Mouse (Mus musculus) C2C12 (cell line): ENCODE data around the gene Bloc1s1. TPM values are rescaled to one million over a fixed set of nuclear protein-coding genes. Genes with fewer than 3 reads are reported as not detected.

Experiments used
- H3K27me3 ChIP-seq: one replicate; pipeline ENCODE4 v1.6.1; 2011; ENCODE audit not compliant: control insufficient read depth, insufficient read depth, insufficient read length
- H3K36me3 ChIP-seq: one replicate; pipeline ENCODE4 v1.6.1; 2011; ENCODE audit not compliant: control insufficient read depth, insufficient read depth
- H3K4me3 ChIP-seq: one replicate; pipeline ENCODE4 v1.5.1; 2011; ENCODE audit warnings: mild to moderate bottlenecking, control low read depth; ENCODE audit not compliant: poor library complexity, insufficient read depth, severe bottlenecking
- H3K79me2 ChIP-seq: one replicate; pipeline ENCODE4 v1.6.1; 2011; ENCODE audit not compliant: control insufficient read depth, insufficient read depth
- H3K79me3 ChIP-seq: one replicate; pipeline ENCODE4 v1.6.1; 2011; ENCODE audit warnings: low read depth, control low read depth
- H3ac ChIP-seq: one replicate; pipeline ENCODE3; 2011; ENCODE audit warnings: low read depth; ENCODE audit not compliant: control insufficient read depth, insufficient read length
- CEBPB ChIP-seq: IDR thresholded peaks from one replicate; pipeline ENCODE4 v1.6.1; 2011; ENCODE audit warnings: low read depth, mild to moderate bottlenecking, control low read depth, moderate library complexity
- CTCF ChIP-seq: IDR thresholded peaks from one replicate; pipeline ENCODE4 v1.5.1; 2011; ENCODE audit not compliant: control insufficient read depth, insufficient read depth, insufficient read length
- FOSL1 ChIP-seq: IDR thresholded peaks from one replicate; pipeline ENCODE4 v1.8.0; 2011; ENCODE audit warnings: mild to moderate bottlenecking, low read length; ENCODE audit not compliant: poor library complexity, insufficient read depth, severe bottlenecking
- MAX ChIP-seq: IDR thresholded peaks from one replicate; pipeline ENCODE4 v1.6.1; 2011; ENCODE audit warnings: mild to moderate bottlenecking, control low read depth
- MYOD1 ChIP-seq: IDR thresholded peaks from one replicate; pipeline ENCODE4 v1.6.1; 2011; ENCODE audit warnings: low read depth; ENCODE audit not compliant: control insufficient read depth, insufficient read length
- MYOG ChIP-seq: IDR thresholded peaks from one replicate; pipeline ENCODE4 v1.6.1; 2011; ENCODE audit not compliant: control insufficient read depth, insufficient read length; ENCODE audit errors: extremely low read depth
- USF1 ChIP-seq: IDR thresholded peaks from one replicate; pipeline ENCODE4 v1.6.1; 2011; ENCODE audit warnings: low read depth, mild to moderate bottlenecking, control low read depth, moderate library complexity
- polyA plus RNA-seq: library from polyadenylated mRNA; unstranded; fragments of >200 nt; fragmentation: generic; extraction: Trizol; gene quantifications from one replicate; pipeline ENCODE4 v1.2.1, GENCODE M21; 2012; ENCODE audit warnings: missing spikeins

Gene Bloc1s1
- polyA plus RNA-seq, 1 experiment: 204 TPM

GRCm38 (mm10) chr10:128929638-128930378 is 6.0 kb upstream of the Bloc1s1 start:
- H3K79me2 ChIP-seq: peaks cover 13% of the 10 kb centered on the region
- no peak overlapping the region for H3ac ChIP-seq
- TF ChIP-seq CEBPB (no peak), FOSL1 (no peak), MYOD1 (no peak), MAX (no peak), MYOG (no peak), USF1 (no peak), CTCF (no peak)
- H3K36me3 ChIP-seq: no peaks in the 10 kb centered on the region
- peaks cover 7% of the 10 kb centered on the region for H3K79me3 ChIP-seq
- no peaks in the 10 kb centered on the region for H3K27me3 ChIP-seq
- no peak overlapping the region for H3K4me3 ChIP-seq

GRCm38 (mm10) chr10:128928356-128928755 is 4.5 kb upstream of the Bloc1s1 start:
- no peaks in the 10 kb centered on the region for H3K79me3 ChIP-seq
- no peaks in the 10 kb centered on the region for H3K36me3 ChIP-seq
- no peak overlapping the region for H3ac ChIP-seq
- TF ChIP-seq MYOD1 (no peak), CTCF (no peak)
- H3K4me3 ChIP-seq: no peak overlapping the region
- H3K27me3 ChIP-seq: no peaks in the 10 kb centered on the region
- H3K79me2 ChIP-seq: peaks cover 15% of the 10 kb centered on the region

- TF ChIP-seq USF1: peak; percentile 100
- TF ChIP-seq MYOG: no peak
- peak; percentile 64 for TF ChIP-seq CTCF
- TF ChIP-seq MYOD1: no peak
- peak; percentile 74 for TF ChIP-seq MAX
- no peak for TF ChIP-seq FOSL1
- TF ChIP-seq CEBPB: peak; percentile 66
- H3K79me2 ChIP-seq: peaks cover 23% of the 10 kb centered on the region
- peak overlapping the region; percentile 91 for H3ac ChIP-seq
Observed at GRCm38 (mm10) chr10:128923013-128923691, 683 bp downstream of the Bloc1s1 start.

GRCm38 (mm10) chr10:128922822-128923012 is 1.1 kb downstream of the Bloc1s1 start, which contains the start of gene Rdh5:
TSS of gene Rdh5 (minus strand) at chr10:128922888.
- peaks cover 23% of the 10 kb centered on the region for H3K79me2 ChIP-seq
- H3K4me3 ChIP-seq: peak within 1 kb of the TSS; percentile 36
- no peak for TF ChIP-seq FOSL1
- TF ChIP-seq MYOG: no peak
- no peaks in the 10 kb centered on the region for H3K79me3 ChIP-seq
- H3K27me3 ChIP-seq: no peaks in the 10 kb centered on the region
- peaks cover 12% of the 10 kb centered on the region for H3K36me3 ChIP-seq
- H3ac ChIP-seq: peak within 1 kb of the TSS; percentile 91

More at GRCm38 (mm10) chr10:128923013-128923691, 683 bp downstream of the Bloc1s1 start:
- Histone ChIP-seq H3K36me3 (peaks cover 7% of the 10 kb centered on the region), H3K4me3 (peak overlapping the region; percentile 36), H3K27me3 (no peaks in the 10 kb centered on the region), H3K79me3 (no peaks in the 10 kb centered on the region)

- Histone ChIP-seq H3K79me3 (no peaks in the 10 kb centered on the region), H3K79me2 (peaks cover 23% of the 10 kb centered on the region), H3ac (peak overlapping the region; percentile 82), H3K4me3 (peak overlapping the region; percentile 36), H3K27me3 (no peaks in the 10 kb centered on the region), H3K36me3 (peaks cover 17% of the 10 kb centered on the region)
- TF ChIP-seq USF1 (no peak), FOSL1 (peak; percentile 37), CTCF (no peak), MYOG (no peak), CEBPB (no peak), MAX (peak; percentile 11), MYOD1 (peak; percentile 100)
Observed at GRCm38 (mm10) chr10:128921883-128922821, 1.7 kb downstream of the Bloc1s1 start.
